Mouse (Mus musculus): ENCODE measurements around the gene Dapl1. TPM values are rescaled to one million over a fixed set of nuclear protein-coding genes. Genes with fewer than 3 reads are reported as not detected.
A peak's percentile ranks its signal among the peaks of the same experiment; 100 is the strongest.

Gene Dapl1
- 16.6 and 17.0 TPM in 2 replicates for polyA plus RNA-seq (2014; fragmentation: Nextera tagmentation; extraction: Ambion mirVana)

DNA sequence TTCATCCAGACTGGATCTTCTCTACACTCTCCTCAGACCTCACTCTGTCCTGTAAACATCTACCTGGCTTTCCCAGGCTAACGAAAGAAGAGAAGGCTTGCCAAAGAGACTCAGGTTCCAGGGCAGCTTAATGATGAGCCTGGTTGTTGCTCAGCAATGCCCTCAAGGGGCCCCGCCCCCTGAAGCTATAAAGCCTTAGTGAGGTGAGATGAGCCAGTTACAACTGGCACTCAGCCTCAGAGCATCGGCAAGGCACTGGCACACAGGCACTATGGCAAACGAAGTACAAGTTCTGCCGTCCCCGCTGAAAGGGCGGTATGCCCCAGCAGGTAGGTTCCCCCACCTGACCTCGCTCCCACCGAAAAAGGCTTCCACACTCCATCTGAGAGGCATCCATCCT lies at the start of gene Dapl1:
Dapl1 (plus strand) TSS at position 216 of the 400 bp plus-strand sequence.
- H3K36me3 ChIP-seq (ENCODE audit: control insufficient read depth, insufficient read depth, low read length) = no peaks in the 10 kb centered on the region
- H3K9me3 ChIP-seq (ENCODE audit: control insufficient read depth, low read length) = no peaks in the 10 kb centered on the region
- no peaks in the 10 kb centered on the region for H3K27me3 ChIP-seq (replicated peaks; ENCODE audit: control insufficient read depth, insufficient read depth, low read length)
- H3K27ac ChIP-seq (replicated peaks; ENCODE audit: low read depth, low read length) = peak within 1 kb of the TSS; percentile 65; the same call in 1 of the 2 replicates
- whole genome bisulfite sequencing = 59% methylated on average over 9 of the region's 9 CpGs
- H3K4me3 ChIP-seq (ENCODE audit: low read depth, low read length) = no peak within 1 kb of the TSS
- peak within 1 kb of the TSS; percentile 18; the same call in 1 of the 2 replicates for H3K4me2 ChIP-seq (ENCODE audit: low read depth, low read length)
- H3K9ac ChIP-seq (ENCODE audit: low read depth, low read length) = no peak within 1 kb of the TSS
- DNase-seq (ENCODE audit: low spot score) (peak; percentile 81), ATAC-seq (ENCODE audit: low read depth) (peak; percentile 59; the same call in 1 of the 2 replicates)
- H3K4me1 ChIP-seq (ENCODE audit: control insufficient read depth, insufficient read depth, low read length) = no peaks in the 10 kb centered on the region

DNA sequence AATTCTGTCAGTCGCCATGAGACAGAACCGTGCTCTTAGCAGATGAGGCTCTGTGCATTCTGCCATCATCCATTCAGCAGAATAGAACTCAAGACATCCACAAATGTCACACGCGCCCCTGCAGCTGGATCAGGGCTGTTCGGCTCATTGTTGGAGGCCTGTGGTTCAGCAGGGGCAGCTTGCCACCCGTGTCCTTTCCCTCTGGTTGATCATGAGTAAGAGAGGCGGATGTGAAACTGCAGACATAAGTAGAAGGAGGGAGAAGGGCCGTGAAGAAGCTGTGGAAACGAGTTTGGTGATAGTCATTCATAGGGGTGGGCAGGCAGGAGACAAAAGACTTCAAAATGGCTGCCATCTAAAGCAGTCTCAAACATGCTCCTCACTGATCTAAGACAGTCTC lies 49.6 kb upstream of the Dapl1 start:
- no peak for DNase-seq (ENCODE audit: low spot score)
- Histone ChIP-seq H3K27me3 (replicated peaks; ENCODE audit: control insufficient read depth, insufficient read depth, low read length) (no peaks in the 10 kb centered on the region), H3K4me2 (ENCODE audit: low read depth, low read length) (no peak overlapping the region), H3K9ac (ENCODE audit: low read depth, low read length) (no peak overlapping the region), H3K27ac (replicated peaks; ENCODE audit: low read depth, low read length) (no peak overlapping the region), H3K36me3 (ENCODE audit: control insufficient read depth, insufficient read depth, low read length) (no peaks in the 10 kb centered on the region), H3K4me1 (ENCODE audit: control insufficient read depth, insufficient read depth, low read length) (peaks cover 6% of the 10 kb centered on the region), H3K4me3 (ENCODE audit: low read depth, low read length) (no peak overlapping the region), H3K9me3 (ENCODE audit: control insufficient read depth, low read length) (no peaks in the 10 kb centered on the region)
- ATAC-seq (ENCODE audit: low read depth) = no peak
- 90% methylated on average over 9 of the region's 9 CpGs for WGBS

DNA sequence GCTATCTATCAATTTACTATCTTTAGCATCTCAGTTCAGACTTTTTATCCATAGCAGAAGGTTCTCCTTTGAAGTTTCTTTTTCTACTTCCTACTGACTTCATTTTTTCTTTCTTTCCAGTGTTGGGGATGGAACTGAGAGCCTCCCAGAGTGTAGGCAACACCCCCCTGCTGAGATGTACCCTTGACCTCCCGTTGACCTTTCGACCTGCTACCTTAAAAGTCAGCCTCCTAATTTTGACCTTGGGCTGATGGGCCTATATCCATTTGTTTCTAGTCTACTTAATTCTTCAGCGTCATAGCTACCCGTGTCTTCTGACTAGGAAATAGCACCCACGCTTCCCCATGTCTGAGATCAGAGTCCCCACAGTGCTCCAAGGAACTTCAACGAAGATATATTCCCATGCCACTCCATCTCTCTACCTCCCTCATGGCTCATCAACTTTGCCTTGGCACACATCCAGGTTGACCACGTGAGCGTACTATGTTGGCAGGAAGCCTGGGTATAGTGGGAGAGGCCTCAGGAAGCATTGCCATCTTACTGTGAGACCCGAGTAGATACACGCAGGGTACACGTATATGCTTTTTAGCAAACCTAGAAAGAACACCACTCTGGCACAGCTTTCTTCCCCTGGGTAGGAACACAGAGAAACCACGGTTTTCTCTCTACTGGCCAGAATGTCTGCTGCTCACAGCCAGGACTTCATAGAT lies 46.6 kb upstream of the Dapl1 start:
- Histone ChIP-seq H3K27ac (replicated peaks; ENCODE audit: low read depth, low read length) (peak overlapping the region; percentile 84), H3K9ac (ENCODE audit: low read depth, low read length) (peak overlapping the region; percentile 42; the same call in 1 of the 2 replicates), H3K4me3 (ENCODE audit: low read depth, low read length) (peak overlapping the region; percentile 23; the same call in 1 of the 2 replicates), H3K36me3 (ENCODE audit: control insufficient read depth, insufficient read depth, low read length) (no peaks in the 10 kb centered on the region), H3K4me1 (ENCODE audit: control insufficient read depth, insufficient read depth, low read length) (peaks cover 6% of the 10 kb centered on the region), H3K27me3 (replicated peaks; ENCODE audit: control insufficient read depth, insufficient read depth, low read length) (no peaks in the 10 kb centered on the region), H3K9me3 (ENCODE audit: control insufficient read depth, low read length) (no peaks in the 10 kb centered on the region), H3K4me2 (ENCODE audit: low read depth, low read length) (peak overlapping the region; percentile 49)
- ATAC-seq (ENCODE audit: low read depth) (peak; percentile 79), DNase-seq (ENCODE audit: low spot score) (peak; percentile 90)
- WGBS = 52% methylated on average over 12 of the region's 12 CpGs

DNA sequence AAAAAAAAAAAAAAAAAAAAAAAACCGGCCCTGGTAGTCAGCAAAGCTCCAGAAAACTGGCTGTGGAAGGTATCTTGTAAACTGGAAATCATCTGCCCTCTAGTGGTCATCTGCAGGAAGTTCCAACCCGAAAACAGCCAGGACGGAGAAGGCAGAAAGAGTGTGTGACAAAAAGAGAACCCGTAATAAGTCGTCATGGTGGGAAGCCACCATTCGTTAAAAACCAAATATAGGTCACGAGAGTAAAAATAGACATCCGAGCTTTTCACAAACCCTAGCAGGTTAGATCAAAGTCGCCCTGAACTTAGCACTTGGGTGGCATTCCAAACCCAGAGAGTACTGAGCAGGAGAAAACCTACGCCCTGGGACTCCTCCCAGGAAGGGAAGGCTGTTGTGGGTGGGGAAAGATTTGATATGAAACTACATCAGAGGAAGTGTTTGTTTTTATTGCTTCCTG lies 45.9 kb upstream of the Dapl1 start:
- 10% methylated on average over 10 of the region's 10 CpGs for WGBS
- Histone ChIP-seq H3K27ac (replicated peaks; ENCODE audit: low read depth, low read length) (peak overlapping the region; percentile 84), H3K4me2 (ENCODE audit: low read depth, low read length) (peak overlapping the region; percentile 49), H3K9ac (ENCODE audit: low read depth, low read length) (no peak overlapping the region), H3K4me3 (ENCODE audit: low read depth, low read length) (peak overlapping the region; percentile 23; the same call in 1 of the 2 replicates), H3K27me3 (replicated peaks; ENCODE audit: control insufficient read depth, insufficient read depth, low read length) (no peaks in the 10 kb centered on the region), H3K9me3 (ENCODE audit: control insufficient read depth, low read length) (no peaks in the 10 kb centered on the region), H3K36me3 (ENCODE audit: control insufficient read depth, insufficient read depth, low read length) (no peaks in the 10 kb centered on the region), H3K4me1 (ENCODE audit: control insufficient read depth, insufficient read depth, low read length) (peaks cover 6% of the 10 kb centered on the region)
- DNase-seq (ENCODE audit: low spot score) = peak; percentile 92
- ATAC-seq (ENCODE audit: low read depth) = peak; percentile 82

DNA sequence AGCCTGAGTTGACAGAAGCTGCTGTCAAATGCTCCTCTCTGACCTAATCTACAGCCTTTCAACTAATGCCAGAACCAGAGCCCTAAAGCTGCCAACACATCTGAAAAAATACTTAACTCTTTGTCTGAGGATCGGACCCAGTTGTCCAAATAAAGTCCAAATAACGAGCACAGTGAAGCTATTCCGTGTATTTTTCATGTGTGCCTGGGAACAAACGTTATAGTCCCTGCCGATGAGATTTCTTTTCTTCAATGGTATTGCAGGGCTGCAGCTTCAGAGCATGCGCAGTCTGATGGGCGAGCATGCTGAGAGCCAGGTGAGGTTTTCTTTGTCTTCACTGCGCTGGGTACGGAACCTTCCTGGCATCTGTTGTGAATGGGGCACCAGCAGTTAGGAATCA lies 44.6 kb upstream of the Dapl1 start:
- DNase-seq (ENCODE audit: low spot score) (no peak), ATAC-seq (ENCODE audit: low read depth) (no peak)
- 74% methylated on average over 9 of the region's 9 CpGs for WGBS
- Histone ChIP-seq H3K4me1 (ENCODE audit: control insufficient read depth, insufficient read depth, low read length) (peaks cover 6% of the 10 kb centered on the region), H3K27ac (replicated peaks; ENCODE audit: low read depth, low read length) (no peak overlapping the region), H3K9me3 (ENCODE audit: control insufficient read depth, low read length) (0 out of 2 replicates have a peak, but pooled peaks cover under 1% of the 10 kb centered on the region), H3K4me3 (ENCODE audit: low read depth, low read length) (no peak overlapping the region), H3K4me2 (ENCODE audit: low read depth, low read length) (no peak overlapping the region), H3K36me3 (ENCODE audit: control insufficient read depth, insufficient read depth, low read length) (no peaks in the 10 kb centered on the region), H3K9ac (ENCODE audit: low read depth, low read length) (no peak overlapping the region), H3K27me3 (replicated peaks; ENCODE audit: control insufficient read depth, insufficient read depth, low read length) (no peaks in the 10 kb centered on the region)

DNA sequence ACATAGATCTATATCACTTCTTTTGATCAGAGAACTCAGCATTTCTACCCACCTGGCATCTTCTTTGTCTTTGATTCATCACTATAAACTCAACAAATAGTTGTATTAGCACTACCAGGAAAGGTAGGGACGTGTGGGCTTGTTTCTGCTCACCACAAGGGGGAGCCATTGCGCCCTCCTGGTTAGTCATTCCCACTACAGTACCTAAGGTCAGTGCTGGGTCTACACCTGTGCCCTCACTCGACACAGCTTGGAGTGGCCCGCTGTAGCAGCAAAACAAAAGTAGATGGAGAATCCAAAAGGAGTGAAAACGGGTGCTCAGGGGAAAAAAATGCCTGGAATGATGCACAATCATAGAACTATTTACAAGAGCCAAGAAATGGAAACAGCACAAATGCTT lies 44.0 kb upstream of the Dapl1 start:
- Histone ChIP-seq H3K4me2 (ENCODE audit: low read depth, low read length) (no peak overlapping the region), H3K4me1 (ENCODE audit: control insufficient read depth, insufficient read depth, low read length) (peaks cover 6% of the 10 kb centered on the region), H3K36me3 (ENCODE audit: control insufficient read depth, insufficient read depth, low read length) (no peaks in the 10 kb centered on the region), H3K9ac (ENCODE audit: low read depth, low read length) (no peak overlapping the region), H3K27me3 (replicated peaks; ENCODE audit: control insufficient read depth, insufficient read depth, low read length) (no peaks in the 10 kb centered on the region), H3K9me3 (ENCODE audit: control insufficient read depth, low read length) (peaks cover 8% of the 10 kb centered on the region; the same call in 1 of the 2 replicates), H3K27ac (replicated peaks; ENCODE audit: low read depth, low read length) (no peak overlapping the region), H3K4me3 (ENCODE audit: low read depth, low read length) (no peak overlapping the region)
- ATAC-seq (ENCODE audit: low read depth) (no peak), DNase-seq (ENCODE audit: low spot score) (no peak)
- WGBS = 29% methylated on average over 5 of the region's 5 CpGs

DNA sequence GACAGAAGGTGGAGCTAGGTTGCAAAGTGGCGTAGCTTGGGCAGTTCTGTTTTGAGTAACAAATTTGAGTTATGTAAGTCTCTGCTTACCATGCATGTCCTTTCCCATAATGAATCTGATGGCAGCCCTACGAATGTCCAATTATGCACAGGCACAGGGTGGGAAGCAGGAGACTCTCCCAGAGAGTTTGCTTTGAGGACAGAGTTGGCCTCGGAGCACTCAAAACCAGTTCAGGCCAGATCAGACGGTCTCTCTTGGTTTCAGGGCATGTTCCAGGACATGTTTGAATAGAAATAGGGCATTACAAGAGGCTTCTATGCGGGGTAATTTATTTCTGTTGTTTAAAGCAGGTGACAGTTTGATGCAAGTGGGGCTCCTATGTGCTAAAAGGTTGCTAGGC lies 42.8 kb upstream of the Dapl1 start:
- Histone ChIP-seq H3K9me3 (ENCODE audit: control insufficient read depth, low read length) (peaks cover 8% of the 10 kb centered on the region; the same call in 1 of the 2 replicates), H3K4me2 (ENCODE audit: low read depth, low read length) (no peak overlapping the region), H3K9ac (ENCODE audit: low read depth, low read length) (no peak overlapping the region), H3K4me1 (ENCODE audit: control insufficient read depth, insufficient read depth, low read length) (peaks cover 6% of the 10 kb centered on the region), H3K27ac (replicated peaks; ENCODE audit: low read depth, low read length) (no peak overlapping the region), H3K36me3 (ENCODE audit: control insufficient read depth, insufficient read depth, low read length) (no peaks in the 10 kb centered on the region), H3K27me3 (replicated peaks; ENCODE audit: control insufficient read depth, insufficient read depth, low read length) (no peaks in the 10 kb centered on the region), H3K4me3 (ENCODE audit: low read depth, low read length) (no peak overlapping the region)
- DNase-seq (ENCODE audit: low spot score) (no peak), ATAC-seq (ENCODE audit: low read depth) (no peak)
- WGBS = 71% methylated on average over 5 of the region's 5 CpGs

DNA sequence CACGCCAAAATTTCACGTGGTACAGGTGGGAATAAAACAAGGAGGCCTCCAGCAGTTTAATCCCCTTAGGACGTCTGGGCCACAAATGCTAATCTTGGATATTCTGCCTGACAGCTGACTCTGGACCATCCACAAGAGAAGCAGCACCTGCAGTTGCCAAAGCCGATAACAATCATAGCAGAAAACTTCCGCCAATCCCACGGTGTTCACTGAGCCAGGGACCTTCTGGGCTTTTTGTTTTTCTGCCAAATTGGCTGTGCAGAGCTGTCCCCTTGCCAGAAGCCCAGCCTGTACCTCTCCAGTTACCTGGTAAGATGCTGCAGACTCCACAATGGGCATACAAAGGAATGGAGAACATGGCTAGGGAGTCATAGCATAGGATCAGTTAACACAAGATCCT lies 37.8 kb upstream of the Dapl1 start:
- no peaks in the 10 kb centered on the region for H3K4me1 ChIP-seq (ENCODE audit: control insufficient read depth, insufficient read depth, low read length)
- WGBS = 43% methylated on average over 6 of the region's 6 CpGs
- no peak overlapping the region for H3K9ac ChIP-seq (ENCODE audit: low read depth, low read length)
- no peaks in the 10 kb centered on the region for H3K27me3 ChIP-seq (replicated peaks; ENCODE audit: control insufficient read depth, insufficient read depth, low read length)
- H3K27ac ChIP-seq (replicated peaks; ENCODE audit: low read depth, low read length) = no peak overlapping the region
- no peak overlapping the region for H3K4me3 ChIP-seq (ENCODE audit: low read depth, low read length)
- H3K9me3 ChIP-seq (ENCODE audit: control insufficient read depth, low read length) = peaks cover 8% of the 10 kb centered on the region; the same call in 1 of the 2 replicates
- ATAC-seq (ENCODE audit: low read depth) = peak; percentile 75; the same call in 1 of the 2 replicates
- no peak overlapping the region for H3K4me2 ChIP-seq (ENCODE audit: low read depth, low read length)
- no peaks in the 10 kb centered on the region for H3K36me3 ChIP-seq (ENCODE audit: control insufficient read depth, insufficient read depth, low read length)
- peak; percentile 61 for DNase-seq (ENCODE audit: low spot score)
